Mouse (Mus musculus): Measurements from ENCODE around the gene Acin1. TPM values are rescaled to one million over a fixed set of nuclear protein-coding genes. Genes with fewer than 3 reads are reported as not detected.

Gene Acin1
- polyA plus RNA-seq, 1 experiment from 2014 or later = 150 TPM

- Histone ChIP-seq H3K36me3 (ENCODE audit: control insufficient read depth, insufficient read depth) (peaks cover 42% of the 10 kb centered on the region), H3K4me1 (replicated peaks; ENCODE audit: control insufficient read depth, insufficient read depth, low read length) (peaks cover 26% of the 10 kb centered on the region), H3K4me3 (replicated peaks; ENCODE audit: low read length) (peak within 1 kb of the TSS; percentile 85), H3K27me3 (replicated peaks; ENCODE audit: control insufficient read depth, insufficient read depth, low read length) (no peaks in the 10 kb centered on the region), H3K27ac (ENCODE audit: low read length) (peak within 1 kb of the TSS; percentile 91), H3K9ac (replicated peaks; ENCODE audit: low read depth, low read length) (peak within 1 kb of the TSS; percentile 97), H3K9me3 (ENCODE audit: control insufficient read depth, low read length) (no peaks in the 10 kb centered on the region), H3K4me2 (ENCODE audit: low read length) (peak within 1 kb of the TSS; percentile 94)
- WGBS = under 1% methylated on average over 40 of the region's 52 CpGs
- ATAC-seq = peak; percentile 95
Measured at GRCm38 (mm10) chr14:54641305-54641969, 45.3 kb downstream of the Acin1 start, which contains the start of gene Cdh24. Cdh24 (minus strand) TSS chr14:54641364.

- H3K4me1 ChIP-seq (replicated peaks; ENCODE audit: control insufficient read depth, insufficient read depth, low read length) = peaks cover 26% of the 10 kb centered on the region
Measured at GRCm38 (mm10) chr14:54640946-54641304, 45.8 kb downstream of the Acin1 start, which contains the start of gene Gm17606. Gm17606 (plus strand) TSS chr14:54640952.

DNA sequence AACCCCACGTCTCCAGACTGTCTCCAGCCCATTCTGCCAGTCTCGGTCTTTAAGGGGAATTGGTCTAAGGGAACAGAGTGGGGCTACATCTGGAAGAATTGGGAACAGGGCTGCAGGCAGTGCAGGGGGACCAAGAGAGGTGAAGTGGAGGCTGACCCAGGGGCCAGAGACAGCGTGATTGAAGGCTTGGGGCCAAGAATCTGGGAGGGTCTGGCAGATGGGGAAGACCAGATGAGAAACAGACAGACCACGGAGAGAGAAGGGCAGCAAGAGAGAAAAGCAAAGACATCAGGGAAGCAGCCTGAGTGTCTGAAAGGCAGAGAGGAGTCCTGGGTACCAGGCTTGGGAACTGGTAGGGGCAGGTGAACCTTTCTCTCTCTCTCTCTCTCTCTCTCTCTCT lies 46.6 kb downstream of the Acin1 start:
- no peaks in the 10 kb centered on the region for H3K27me3 ChIP-seq (replicated peaks; ENCODE audit: control insufficient read depth, insufficient read depth, low read length)
- peak overlapping the region; percentile 85 for H3K4me3 ChIP-seq (replicated peaks; ENCODE audit: low read length)
- H3K27ac ChIP-seq (ENCODE audit: low read length) = no peak overlapping the region
- peaks cover 26% of the 10 kb centered on the region for H3K4me1 ChIP-seq (replicated peaks; ENCODE audit: control insufficient read depth, insufficient read depth, low read length)
- WGBS = 13% methylated on average over 4 of the region's 4 CpGs
- H3K36me3 ChIP-seq (ENCODE audit: control insufficient read depth, insufficient read depth) = peaks cover 36% of the 10 kb centered on the region
- H3K9ac ChIP-seq (replicated peaks; ENCODE audit: low read depth, low read length) = peak overlapping the region; percentile 46
- no peaks in the 10 kb centered on the region for H3K9me3 ChIP-seq (ENCODE audit: control insufficient read depth, low read length)
- ATAC-seq = no peak
- H3K4me2 ChIP-seq (ENCODE audit: low read length) = peak overlapping the region; percentile 94

More at GRCm38 (mm10) chr14:54640946-54641304, 45.8 kb downstream of the Acin1 start, which contains the start of gene Gm17606:
- peak within 1 kb of the TSS; percentile 91 for H3K27ac ChIP-seq (ENCODE audit: low read length)
- H3K36me3 ChIP-seq (ENCODE audit: control insufficient read depth, insufficient read depth) = peaks cover 38% of the 10 kb centered on the region
- H3K27me3 ChIP-seq (replicated peaks; ENCODE audit: control insufficient read depth, insufficient read depth, low read length) = no peaks in the 10 kb centered on the region
- WGBS = under 1% methylated on average over 28 of the region's 28 CpGs
- no peaks in the 10 kb centered on the region for H3K9me3 ChIP-seq (ENCODE audit: control insufficient read depth, low read length)
- H3K4me2 ChIP-seq (ENCODE audit: low read length) = peak within 1 kb of the TSS; percentile 94
- ATAC-seq = no peak; the same call in 1 of the 2 replicates
- H3K9ac ChIP-seq (replicated peaks; ENCODE audit: low read depth, low read length) = peak within 1 kb of the TSS; percentile 97
- peak within 1 kb of the TSS; percentile 85 for H3K4me3 ChIP-seq (replicated peaks; ENCODE audit: low read length)

DNA sequence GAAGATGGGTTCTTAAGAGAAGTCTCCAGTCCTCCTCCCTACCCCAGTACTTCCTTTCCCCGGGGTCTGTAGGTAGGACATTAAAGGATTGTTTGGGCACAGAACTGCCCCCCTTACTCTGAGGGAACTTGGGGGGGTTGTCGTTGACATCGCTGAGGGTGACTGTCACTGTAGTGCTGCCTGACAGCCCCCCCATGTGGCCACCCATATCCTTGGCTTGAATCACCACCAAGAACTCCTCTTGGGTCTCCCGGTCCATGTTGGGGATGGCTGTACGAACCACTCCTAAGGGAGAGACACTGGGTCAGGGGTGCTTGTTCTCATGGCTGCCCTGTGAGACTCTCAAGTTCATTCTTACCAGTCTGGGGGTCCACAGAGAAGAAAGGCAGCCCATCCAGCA lies 48.5 kb downstream of the Acin1 start:
- Histone ChIP-seq H3K27me3 (replicated peaks; ENCODE audit: control insufficient read depth, insufficient read depth, low read length) (no peaks in the 10 kb centered on the region), H3K9ac (replicated peaks; ENCODE audit: low read depth, low read length) (no peak overlapping the region), H3K4me1 (replicated peaks; ENCODE audit: control insufficient read depth, insufficient read depth, low read length) (peaks cover 26% of the 10 kb centered on the region), H3K36me3 (ENCODE audit: control insufficient read depth, insufficient read depth) (peaks cover 22% of the 10 kb centered on the region), H3K4me3 (replicated peaks; ENCODE audit: low read length) (no peak overlapping the region), H3K27ac (ENCODE audit: low read length) (no peak overlapping the region), H3K9me3 (ENCODE audit: control insufficient read depth, low read length) (no peaks in the 10 kb centered on the region), H3K4me2 (ENCODE audit: low read length) (no peak overlapping the region)
- no peak for ATAC-seq
- WGBS = 81% methylated on average over 5 of the region's 5 CpGs

DNA sequence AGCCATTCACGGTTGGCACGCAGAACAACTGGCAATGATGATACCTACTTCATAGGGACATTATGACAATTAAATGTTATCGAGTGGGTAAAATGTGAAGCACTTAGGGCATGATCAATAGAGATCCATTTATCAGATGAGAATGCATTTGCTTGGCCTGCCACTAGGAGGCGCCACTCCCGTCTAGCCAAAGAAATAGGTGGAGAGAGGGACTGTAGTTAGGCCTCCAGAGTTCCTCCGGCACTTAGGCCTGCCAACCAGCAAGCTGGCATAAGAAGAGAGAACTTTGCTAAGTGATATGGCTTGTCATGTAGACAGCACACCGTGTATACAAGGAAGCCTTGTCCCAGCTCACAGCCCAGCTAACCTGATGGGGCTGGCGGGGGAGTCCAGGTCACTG lies 49.8 kb downstream of the Acin1 start:
- no peaks in the 10 kb centered on the region for H3K9me3 ChIP-seq (ENCODE audit: control insufficient read depth, low read length)
- H3K27me3 ChIP-seq (replicated peaks; ENCODE audit: control insufficient read depth, insufficient read depth, low read length) = no peaks in the 10 kb centered on the region
- H3K4me1 ChIP-seq (replicated peaks; ENCODE audit: control insufficient read depth, insufficient read depth, low read length) = peaks cover 23% of the 10 kb centered on the region
- no peak overlapping the region for H3K4me3 ChIP-seq (replicated peaks; ENCODE audit: low read length)
- H3K36me3 ChIP-seq (ENCODE audit: control insufficient read depth, insufficient read depth) = peaks cover 19% of the 10 kb centered on the region
- 45% methylated on average over 8 of the region's 8 CpGs for WGBS
- no peak overlapping the region for H3K27ac ChIP-seq (ENCODE audit: low read length)
- no peak for ATAC-seq
- H3K9ac ChIP-seq (replicated peaks; ENCODE audit: low read depth, low read length) = no peak overlapping the region
- no peak overlapping the region for H3K4me2 ChIP-seq (ENCODE audit: low read length)

DNA sequence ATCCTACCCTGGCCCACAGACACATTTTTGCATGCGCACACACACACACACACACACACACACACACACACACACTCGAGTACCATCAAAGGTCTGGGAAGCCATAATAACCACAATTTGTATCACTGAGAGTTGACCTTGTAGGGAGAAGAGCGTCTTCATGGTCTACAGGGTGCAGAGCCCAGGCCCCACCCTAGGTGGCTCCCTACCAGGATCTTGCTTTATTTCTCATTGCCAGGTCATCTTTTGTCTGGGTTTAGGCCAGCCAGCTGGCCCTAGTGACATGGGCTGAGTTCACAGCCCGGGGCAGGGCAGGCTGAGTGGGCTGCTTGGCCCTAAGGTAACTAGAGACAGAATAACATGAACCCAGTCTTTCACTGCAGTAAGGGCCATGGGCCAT lies 52.5 kb downstream of the Acin1 start:
- 87% methylated on average over 4 of the region's 4 CpGs for WGBS
- no peak overlapping the region for H3K4me2 ChIP-seq (ENCODE audit: low read length)
- H3K9ac ChIP-seq (replicated peaks; ENCODE audit: low read depth, low read length) = no peak overlapping the region
- no peak overlapping the region for H3K4me3 ChIP-seq (replicated peaks; ENCODE audit: low read length)
- no peaks in the 10 kb centered on the region for H3K27me3 ChIP-seq (replicated peaks; ENCODE audit: control insufficient read depth, insufficient read depth, low read length)
- H3K9me3 ChIP-seq (ENCODE audit: control insufficient read depth, low read length) = no peaks in the 10 kb centered on the region
- peaks cover 8% of the 10 kb centered on the region for H3K4me1 ChIP-seq (replicated peaks; ENCODE audit: control insufficient read depth, insufficient read depth, low read length)
- H3K27ac ChIP-seq (ENCODE audit: low read length) = no peak overlapping the region
- H3K36me3 ChIP-seq (ENCODE audit: control insufficient read depth, insufficient read depth) = peaks cover 19% of the 10 kb centered on the region
- no peak for ATAC-seq

DNA sequence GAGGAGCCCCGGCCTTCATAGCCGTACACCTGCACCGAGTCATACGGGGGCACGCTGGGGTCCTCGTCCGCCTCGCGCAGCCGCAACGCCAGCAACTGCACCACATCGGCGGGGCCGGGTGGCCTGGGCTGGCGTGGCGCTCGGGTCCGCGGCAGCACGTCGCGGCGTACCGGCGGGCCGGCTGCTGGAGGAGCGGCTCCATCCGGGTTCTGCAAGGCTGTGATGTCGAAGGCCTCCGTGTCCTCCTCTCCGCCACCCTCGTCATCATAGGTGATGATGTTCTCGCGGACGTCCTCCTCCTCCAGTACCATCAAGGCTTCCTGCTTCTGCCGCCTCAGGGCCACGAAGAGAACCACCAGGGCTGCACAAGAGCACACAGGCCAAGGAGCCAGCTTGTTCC lies 54.5 kb downstream of the Acin1 start:
- ATAC-seq = no peak
- Histone ChIP-seq H3K9me3 (ENCODE audit: control insufficient read depth, low read length) (no peaks in the 10 kb centered on the region), H3K4me2 (ENCODE audit: low read length) (no peak overlapping the region), H3K4me1 (replicated peaks; ENCODE audit: control insufficient read depth, insufficient read depth, low read length) (no peaks in the 10 kb centered on the region), H3K27ac (ENCODE audit: low read length) (no peak overlapping the region), H3K36me3 (ENCODE audit: control insufficient read depth, insufficient read depth) (peaks cover 19% of the 10 kb centered on the region), H3K9ac (replicated peaks; ENCODE audit: low read depth, low read length) (no peak overlapping the region), H3K27me3 (replicated peaks; ENCODE audit: control insufficient read depth, insufficient read depth, low read length) (no peaks in the 10 kb centered on the region), H3K4me3 (replicated peaks; ENCODE audit: low read length) (no peak overlapping the region)
- 93% methylated on average over 36 of the region's 37 CpGs for WGBS

- no peak overlapping the region for H3K27ac ChIP-seq (ENCODE audit: low read length)
- ATAC-seq = no peak
- H3K4me3 ChIP-seq (replicated peaks; ENCODE audit: low read length) = no peak overlapping the region
- no peaks in the 10 kb centered on the region for H3K27me3 ChIP-seq (replicated peaks; ENCODE audit: control insufficient read depth, insufficient read depth, low read length)
- no peak overlapping the region for H3K9ac ChIP-seq (replicated peaks; ENCODE audit: low read depth, low read length)
- H3K4me1 ChIP-seq (replicated peaks; ENCODE audit: control insufficient read depth, insufficient read depth, low read length) = no peaks in the 10 kb centered on the region
- H3K9me3 ChIP-seq (ENCODE audit: control insufficient read depth, low read length) = no peaks in the 10 kb centered on the region
- 57% methylated on average over 4 of the region's 4 CpGs for WGBS
- peaks cover 16% of the 10 kb centered on the region for H3K36me3 ChIP-seq (ENCODE audit: control insufficient read depth, insufficient read depth)
- H3K4me2 ChIP-seq (ENCODE audit: low read length) = no peak overlapping the region
Measured at GRCm38 (mm10) chr14:54631240-54631599, 55.5 kb downstream of the Acin1 start.

GRCm38 (mm10) chr14:54630583-54631239 lies 56.0 kb downstream of the Acin1 start:
- peaks cover 14% of the 10 kb centered on the region for H3K36me3 ChIP-seq (ENCODE audit: control insufficient read depth, insufficient read depth)
- no peak for ATAC-seq
- H3K27ac ChIP-seq (ENCODE audit: low read length) = no peak overlapping the region
- no peaks in the 10 kb centered on the region for H3K27me3 ChIP-seq (replicated peaks; ENCODE audit: control insufficient read depth, insufficient read depth, low read length)
- no peak overlapping the region for H3K4me2 ChIP-seq (ENCODE audit: low read length)
- no peaks in the 10 kb centered on the region for H3K9me3 ChIP-seq (ENCODE audit: control insufficient read depth, low read length)
- 60% methylated on average over 11 of the region's 11 CpGs for WGBS
- no peak overlapping the region for H3K9ac ChIP-seq (replicated peaks; ENCODE audit: low read depth, low read length)
- no peaks in the 10 kb centered on the region for H3K4me1 ChIP-seq (replicated peaks; ENCODE audit: control insufficient read depth, insufficient read depth, low read length)
- no peak overlapping the region for H3K4me3 ChIP-seq (replicated peaks; ENCODE audit: low read length)
